Mouse (Mus musculus) retina, embryonic 14.5 days (tissue): ENCODE results near the gene Gabbr1.

Experiments used
- DNase-seq: peaks from one replicate; pipeline ENCODE4 v3.0.0-alpha.2; 2015; ENCODE audit warnings: low spot score

The Gabbr1 gene

GRCm38 (mm10) chr17:37078193-37078592, 32.4 kb downstream of the Gabbr1 start:
- DNase-seq: no peak

GRCm38 (mm10) chr17:37078990-37079389, 33.2 kb downstream of the Gabbr1 start:
- no peak for DNase-seq

GRCm38 (mm10) chr17:37080119-37080518, 34.4 kb downstream of the Gabbr1 start:
- DNase-seq: no peak

GRCm38 (mm10) chr17:37081659-37082058, 35.9 kb downstream of the Gabbr1 start:
- DNase-seq: no peak

GRCm38 (mm10) chr17:37083327-37083726, 37.6 kb downstream of the Gabbr1 start:
- DNase-seq: peak; percentile 79

GRCm38 (mm10) chr17:37084632-37085031, 38.9 kb downstream of the Gabbr1 start:
- DNase-seq: no peak

- no peak for DNase-seq
These were observed 39.8 kb downstream of the Gabbr1 start for GRCm38 (mm10) chr17:37085545-37085944.

GRCm38 (mm10) chr17:37088399-37088798, 42.6 kb downstream of the Gabbr1 start, which contains the start of gene Olfr90:
Olfr90 (minus strand) TSS chr17:37088499.
- no peak for DNase-seq

GRCm38 (mm10) chr17:37092198-37092597, 46.4 kb downstream of the Gabbr1 start:
- DNase-seq: no peak

GRCm38 (mm10) chr17:37093289-37093688, 47.5 kb downstream of the Gabbr1 start:
- no peak for DNase-seq

- no peak for DNase-seq
These were observed 52.4 kb downstream of the Gabbr1 start, which contains the start of gene Olfr91 for GRCm38 (mm10) chr17:37098178-37098577. Olfr91 (minus strand) TSS chr17:37098278.

GRCm38 (mm10) chr17:37119988-37120387, 74.2 kb downstream of the Gabbr1 start, which contains the start of gene Olfr92:
Olfr92 (minus strand) TSS chr17:37120088.
- no peak for DNase-seq
